ENCODE assay signal across 10 mouse cellular contexts in genomic region chr1:136946404-136946803, GRCm38 (mm10). TPM values are rescaled to one million over a fixed set of nuclear protein-coding genes. Genes with fewer than 3 reads are reported as not detected.
DNase-seq lines count a peak whose midpoint lies in the region; ATAC-seq lines count a peak whose summit lies in the region.
"Had no signal": no experiment of that assay in that cellular context is flagged by ENCODE, and none has a peak within 500 bp of the region (broad histone marks: within the 10 kb centered on the region; RNA-seq: fewer than 3 reads in every experiment).

No protein-coding gene starts in this region.

- no peaks in the 10 kb centered on the region for H3K9me3 ChIP-seq in heart, embryonic 10.5 days
- H3K9me3 ChIP-seq in midbrain, embryonic 11.5 days (ENCODE audit: control insufficient read depth, low read length): 0 out of 2 replicates have a peak, but pooled peaks cover 1% of the 10 kb centered on the region
- no peaks in the 10 kb centered on the region for H3K9me3 ChIP-seq in midbrain, embryonic 16.5 days (replicated peaks; ENCODE audit: control insufficient read depth, low read length, poor library complexity, severe bottlenecking)
- H3K9me3 ChIP-seq in liver, embryonic 15.5 days (replicated peaks): no peaks in the 10 kb centered on the region

- H3K4me2 ChIP-seq in midbrain, embryonic 11.5 days: no peak overlapping the region
- no peak overlapping the region for H3K4me2 ChIP-seq in midbrain, embryonic 16.5 days (ENCODE audit: low read length)
- peak overlapping the region; percentile 54 for H3K4me2 ChIP-seq in liver, embryonic 15.5 days

- no peak overlapping the region for H3K9ac ChIP-seq in midbrain, embryonic 11.5 days (ENCODE audit: low read length)
- no peak overlapping the region for H3K9ac ChIP-seq in midbrain, embryonic 16.5 days (ENCODE audit: low read depth, low read length)
- H3K9ac ChIP-seq in liver, embryonic 15.5 days: 0 out of 2 replicates have a peak overlapping the region, but pooled peaks have one; percentile 42

- H3K36me3 ChIP-seq in heart, embryonic 10.5 days: no peaks in the 10 kb centered on the region
- no peaks in the 10 kb centered on the region for H3K36me3 ChIP-seq in midbrain, embryonic 11.5 days (ENCODE audit: control insufficient read depth, insufficient read depth, low read length)
- no peaks in the 10 kb centered on the region for H3K36me3 ChIP-seq in midbrain, embryonic 16.5 days (ENCODE audit: control insufficient read depth, insufficient read depth, low read length)
- H3K36me3 ChIP-seq in liver, embryonic 15.5 days (replicated peaks): no peaks in the 10 kb centered on the region

- H3K4me3 ChIP-seq in heart, embryonic 10.5 days: peak overlapping the region; percentile 36
- H3K4me3 ChIP-seq in midbrain, embryonic 11.5 days (ENCODE audit: low read depth, low read length): no peak overlapping the region
- no peak overlapping the region for H3K4me3 ChIP-seq in midbrain, embryonic 16.5 days (ENCODE audit: low read depth, low read length)
- H3K4me3 ChIP-seq in liver, embryonic 15.5 days (replicated peaks): peak overlapping the region; percentile 53

- H3K27ac ChIP-seq in heart, embryonic 10.5 days: no peak overlapping the region
- H3K27ac ChIP-seq in midbrain, embryonic 11.5 days (ENCODE audit: low read depth, low read length): no peak overlapping the region
- H3K27ac ChIP-seq in midbrain, embryonic 16.5 days (ENCODE audit: low read length): no peak overlapping the region
- peak overlapping the region; percentile 58; the same call in 1 of the 2 replicates for H3K27ac ChIP-seq in liver, embryonic 15.5 days (replicated peaks)

- no peak for DNase-seq in heart, embryonic 10.5 days (ENCODE audit: low spot score)
- no peak for DNase-seq in heart, adult 9 months (ENCODE audit: low spot score in 2 of 2)
- DNase-seq in midbrain, embryonic 11.5 days (ENCODE audit: low spot score, missing footprints): peak; percentile 93
- no peak for DNase-seq in right cerebral cortex, adult 18-20 months
- no peak for DNase-seq in thymus, postnatal 36 days
- no peak for DNase-seq in urinary bladder, postnatal 10 days (ENCODE audit: low spot score)
- DNase-seq: kidney, postnatal 14 days; lung, adult 2 months had no signal

- ATAC-seq in midbrain, embryonic 11.5 days (ENCODE audit: low FRiP score): no peak
- no peak for ATAC-seq in midbrain, embryonic 16.5 days
- no peak for ATAC-seq in liver, embryonic 15.5 days (ENCODE audit: insufficient read depth)

- WGBS in heart, embryonic 10.5 days: 2% methylated on average over 8 of the region's 8 CpGs
- WGBS in midbrain, embryonic 11.5 days: under 1% methylated on average over 8 of the region's 8 CpGs
- WGBS in midbrain, embryonic 16.5 days: 0% methylated on average over 8 of the region's 8 CpGs
- WGBS in liver, embryonic 15.5 days (ENCODE audit: insufficient replicate concordance): 2% methylated on average over 8 of the region's 8 CpGs

- H3K4me1 ChIP-seq in heart, embryonic 10.5 days: peaks cover 37% of the 10 kb centered on the region
- H3K4me1 ChIP-seq in midbrain, embryonic 11.5 days (ENCODE audit: control insufficient read depth, insufficient read depth, low read length): peaks cover 11% of the 10 kb centered on the region
- peaks cover 19% of the 10 kb centered on the region for H3K4me1 ChIP-seq in midbrain, embryonic 16.5 days (ENCODE audit: control insufficient read depth, insufficient read depth, low read length)
- no peaks in the 10 kb centered on the region for H3K4me1 ChIP-seq in liver, embryonic 15.5 days (replicated peaks)

- H3K27me3 ChIP-seq in heart, embryonic 10.5 days (ENCODE audit: insufficient read depth, poor library complexity, severe bottlenecking): peaks cover 82% of the 10 kb centered on the region
- peaks cover 79% of the 10 kb centered on the region for H3K27me3 ChIP-seq in midbrain, embryonic 11.5 days (ENCODE audit: control insufficient read depth, insufficient read depth, low read length)
- peaks cover 48% of the 10 kb centered on the region for H3K27me3 ChIP-seq in midbrain, embryonic 16.5 days (ENCODE audit: control insufficient read depth, insufficient read depth, low read depth, low read length)
- peaks cover 73% of the 10 kb centered on the region for H3K27me3 ChIP-seq in liver, embryonic 15.5 days

RNA-seq across cellular contexts. Expression of gene Nr5a2, which starts 13.8 kb away (rescaled TPM):
- 0.12 and 1.6 TPM in 2 replicates for polyA plus RNA-seq in heart, embryonic 10.5 days (2016; fragmentation: Nextera tagmentation; extraction: Ambion mirVana)
- 0.40 and 0.52 TPM in 2 replicates for polyA plus RNA-seq in midbrain, embryonic 11.5 days (2014; fragmentation: Nextera tagmentation; extraction: Ambion mirVana)
- 0.68 and 1.2 TPM in 2 replicates for polyA plus RNA-seq in midbrain, embryonic 16.5 days (2015; fragmentation: Nextera tagmentation; extraction: Ambion mirVana)
- polyA plus RNA-seq in liver, embryonic 15.5 days (2015; fragmentation: Nextera tagmentation; extraction: Ambion mirVana): 2.2 and 2.4 TPM in 2 replicates

Comparison
In these comparisons a context has a peak if more than half of its experiments do, and no peak if none do; other contexts are left out.
1. H3K4me3 ChIP-seq: peak in heart, embryonic 10.5 days (single experiment) and liver, embryonic 15.5 days (single experiment); none in midbrain, embryonic 11.5 days (single experiment) and midbrain, embryonic 16.5 days (single experiment).